Mouse (Mus musculus) kidney, adult 2 months (tissue): ENCODE results near the gene Cyp27a1. TPM values are rescaled to one million over a fixed set of nuclear protein-coding genes. Genes with fewer than 3 reads are reported as not detected.

ENCODE experiments used
- DNase-seq: peaks from one replicate; pipeline ENCODE4 v3.0.0; 2021
- H3K27ac ChIP-seq: fragments of 200-500 bp; 2 replicates; pipeline ENCODE4 v1.5.1; 2012; ENCODE audit warnings: low read depth, low read length, control low read depth, inconsistent platforms; ENCODE audit not compliant: insufficient read depth
- H3K27me3 ChIP-seq: fragments of 200-500 bp; replicated peaks from 2 replicates; pipeline ENCODE4 v1.6.1; 2012; ENCODE audit warnings: mild to moderate bottlenecking, moderate library complexity, low read length, inconsistent platforms; ENCODE audit not compliant: control insufficient read depth, insufficient read depth
- H3K36me3 ChIP-seq: fragments of 200-500 bp; 2 replicates; pipeline ENCODE4 v1.6.1; 2012; ENCODE audit warnings: mild to moderate bottlenecking, moderate library complexity, low read length, inconsistent platforms; ENCODE audit not compliant: control insufficient read depth, insufficient read depth
- H3K4me1 ChIP-seq: fragments of 200-500 bp; 2 replicates; pipeline ENCODE4 v1.6.1; 2011; ENCODE audit warnings: low read length; ENCODE audit not compliant: control insufficient read depth, insufficient read depth
- H3K4me3 ChIP-seq: fragments of 200-500 bp; 2 replicates; pipeline ENCODE4 v1.5.1; 2011; ENCODE audit warnings: mild to moderate bottlenecking, low read depth, low read length, control low read depth; ENCODE audit not compliant: insufficient read depth
- CTCF ChIP-seq: fragments of 200-500 bp; conservative IDR thresholded peaks from 2 replicates; pipeline ENCODE4 v1.5.1; 2011; ENCODE audit warnings: low read depth, mild to moderate bottlenecking, control low read depth, low read length, moderate library complexity, mixed read lengths; ENCODE audit not compliant: insufficient read depth, insufficient read length
- POLR2A ChIP-seq: fragments of 200-500 bp; IDR thresholded peaks from one replicate; pipeline ENCODE4 v1.6.1; 2011; ENCODE audit warnings: low read depth, low read length, control low read depth
- WGBS: fragments of 180-500 bp; shearing (Covaris S2); methylation state at CpG from one replicate; pipeline ENCODE4 v1.1.7; 2018; 5-methylcytosine and 5-hydroxymethylcytosine counted together
- polyA plus RNA-seq: library from polyadenylated mRNA; depleted of rRNA; stranded (reverse); fragments of >200 nt; gene quantifications from 2 replicates; pipeline ENCODE4 v1.2.3, GENCODE M21; 2012

The Cyp27a1 gene
- polyA plus RNA-seq, 1 experiment, result 34.6 TPM

- Histone ChIP-seq H3K27ac (no peak overlapping the region), H3K27me3 (no peaks in the 10 kb centered on the region), H3K4me1 (peaks cover 17% of the 10 kb centered on the region), H3K36me3 (peaks cover 7% of the 10 kb centered on the region), H3K4me3 (no peak overlapping the region)
- 91% methylated on average over 8 of the region's 8 CpGs for WGBS
- TF ChIP-seq CTCF (no peak), POLR2A (no peak)
- no peak for DNase-seq
Observed at GRCm38 (mm10) chr1:74693891-74694583, 19.3 kb upstream of the Cyp27a1 start.

GRCm38 (mm10) chr1:74695836-74696235 lies 17.5 kb upstream of the Cyp27a1 start:
- no peak for TF ChIP-seq POLR2A
- TF ChIP-seq CTCF, result no peak
- no peak overlapping the region for H3K4me3 ChIP-seq
- peaks cover 17% of the 10 kb centered on the region for H3K4me1 ChIP-seq
- peak; percentile 74 for DNase-seq
- no peaks in the 10 kb centered on the region for H3K27me3 ChIP-seq
- no peak overlapping the region for H3K27ac ChIP-seq
- WGBS, result 76% methylated on average over 4 of the region's 4 CpGs
- no peaks in the 10 kb centered on the region; the same call in none of the 2 replicates for H3K36me3 ChIP-seq

GRCm38 (mm10) chr1:74697416-74697815 lies 16.0 kb upstream of the Cyp27a1 start:
- Histone ChIP-seq H3K27ac (peak overlapping the region; percentile 58), H3K27me3 (no peaks in the 10 kb centered on the region), H3K4me1 (peaks cover 17% of the 10 kb centered on the region), H3K4me3 (no peak overlapping the region), H3K36me3 (no peaks in the 10 kb centered on the region; the same call in 1 of the 2 replicates)
- TF ChIP-seq CTCF (no peak), POLR2A (no peak)
- peak; percentile 95 for DNase-seq
- WGBS, result 63% methylated on average over 6 of the region's 6 CpGs

- no peaks in the 10 kb centered on the region for H3K27me3 ChIP-seq
- H3K4me1 ChIP-seq, result peaks cover 17% of the 10 kb centered on the region
- no peak overlapping the region for H3K4me3 ChIP-seq
- no peak for DNase-seq
- H3K27ac ChIP-seq, result no peak overlapping the region
- H3K36me3 ChIP-seq, result no peaks in the 10 kb centered on the region; the same call in 1 of the 2 replicates
- 97% methylated on average over 1 of the region's 1 CpGs for WGBS
- no peak for TF ChIP-seq POLR2A
- no peak for TF ChIP-seq CTCF
Observed at GRCm38 (mm10) chr1:74698353-74698752, 15.0 kb upstream of the Cyp27a1 start.

- Histone ChIP-seq H3K4me3 (no peak overlapping the region), H3K27ac (no peak overlapping the region), H3K36me3 (no peaks in the 10 kb centered on the region; the same call in 1 of the 2 replicates), H3K4me1 (peaks cover 17% of the 10 kb centered on the region), H3K27me3 (no peaks in the 10 kb centered on the region)
- DNase-seq, result peak; percentile 65
- TF ChIP-seq POLR2A (no peak), CTCF (no peak)
- 58% methylated on average over 1 of the region's 1 CpGs for WGBS
Observed at GRCm38 (mm10) chr1:74698791-74699190, 14.6 kb upstream of the Cyp27a1 start.

GRCm38 (mm10) chr1:74702142-74702553 lies 11.2 kb upstream of the Cyp27a1 start:
- peaks cover 6% of the 10 kb centered on the region; the same call in 1 of the 2 replicates for H3K4me1 ChIP-seq
- no peaks in the 10 kb centered on the region; the same call in 1 of the 2 replicates for H3K36me3 ChIP-seq
- H3K4me3 ChIP-seq, result no peak overlapping the region
- H3K27ac ChIP-seq, result no peak overlapping the region
- no peaks in the 10 kb centered on the region for H3K27me3 ChIP-seq
- WGBS, result 89% methylated on average over 6 of the region's 6 CpGs
- TF ChIP-seq CTCF (no peak), POLR2A (no peak)
- no peak for DNase-seq

- H3K4me3 ChIP-seq, result no peak overlapping the region
- DNase-seq, result no peak
- no peaks in the 10 kb centered on the region for H3K36me3 ChIP-seq
- WGBS, result 90% methylated on average over 3 of the region's 3 CpGs
- no peaks in the 10 kb centered on the region; the same call in 1 of the 2 replicates for H3K4me1 ChIP-seq
- TF ChIP-seq CTCF, result no peak
- no peak for TF ChIP-seq POLR2A
- no peaks in the 10 kb centered on the region for H3K27me3 ChIP-seq
- no peak overlapping the region for H3K27ac ChIP-seq
Observed at GRCm38 (mm10) chr1:74704156-74704555, 9.2 kb upstream of the Cyp27a1 start.

GRCm38 (mm10) chr1:74705016-74705415 lies 8.4 kb upstream of the Cyp27a1 start:
- no peak for TF ChIP-seq CTCF
- Histone ChIP-seq H3K36me3 (no peaks in the 10 kb centered on the region), H3K27me3 (no peaks in the 10 kb centered on the region), H3K27ac (no peak overlapping the region), H3K4me3 (no peak overlapping the region), H3K4me1 (no peaks in the 10 kb centered on the region)
- 77% methylated on average over 5 of the region's 5 CpGs for WGBS
- no peak for DNase-seq
